Mouse (Mus musculus) liver, embryonic 16.5 days (tissue): ENCODE results near the gene Muc4. TPM values are rescaled to one million over a fixed set of nuclear protein-coding genes. Genes with fewer than 3 reads are reported as not detected.

Source experiments
- ATAC-seq: fragments of 200-750 bp; cut with Nextera tagmentation; 2 replicates; pipeline ENCODE4 v1.8.0; 2017; ENCODE audit warnings: low read depth, mild to moderate bottlenecking, moderate number of reproducible peaks, moderate library complexity
- H3K27ac ChIP-seq: fragments of 300-500 bp; sonication (generic); 2 replicates; pipeline ENCODE4 v1.5.1; 2014; ENCODE audit warnings: mild to moderate bottlenecking, low read length
- H3K27me3 ChIP-seq: fragments of 300-500 bp; sonication (generic); 2 replicates; pipeline ENCODE4 v1.6.1; 2014; ENCODE audit warnings: low read depth, low read length, mixed read lengths; ENCODE audit not compliant: control insufficient read depth, insufficient read depth
- H3K36me3 ChIP-seq: fragments of 300-500 bp; sonication (generic); 2 replicates; pipeline ENCODE4 v1.6.1; 2014; ENCODE audit warnings: mild to moderate bottlenecking; ENCODE audit not compliant: control insufficient read depth, insufficient read depth
- H3K4me1 ChIP-seq: fragments of 300-500 bp; sonication (generic); 2 replicates; pipeline ENCODE4 v1.6.1; 2014; ENCODE audit warnings: low read depth, low read length, mixed read lengths; ENCODE audit not compliant: control insufficient read depth
- H3K4me2 ChIP-seq: fragments of 300-500 bp; sonication (generic); 2 replicates; pipeline ENCODE4 v1.6.1; 2014; ENCODE audit warnings: low read depth, low read length, mixed read lengths
- H3K4me3 ChIP-seq: fragments of 300-500 bp; sonication (generic); 2 replicates; pipeline ENCODE4 v1.5.1; 2014; ENCODE audit warnings: low read depth, mild to moderate bottlenecking, low read length
- H3K9ac ChIP-seq: fragments of 300-500 bp; sonication (generic); 2 replicates; pipeline ENCODE4 v1.6.1; 2014; ENCODE audit warnings: low read depth, low read length
- H3K9me3 ChIP-seq: fragments of 300-500 bp; sonication (generic); replicated peaks from 2 replicates; pipeline ENCODE4 v1.6.1; 2016; ENCODE audit warnings: low read length; ENCODE audit not compliant: control insufficient read depth
- whole genome bisulfite sequencing: fragments of 180-500 bp; shearing (Covaris S2); extraction: QIAGEN DNeasy Blood & Tissue Kit; methylation state at CpG from one replicate; pipeline ENCODE4 v1.1.7; 2014; ENCODE audit not compliant: insufficient replicate concordance; 5-methylcytosine and 5-hydroxymethylcytosine counted together
- polyA plus RNA-seq: library from polyadenylated mRNA; unstranded; fragments of >200 nt; fragmentation: Nextera tagmentation; extraction: Ambion mirVana; gene quantifications from 2 replicates; pipeline ENCODE4 v1.2.1, GENCODE M21; 2015

The Muc4 gene
- polyA plus RNA-seq, 1 experiment from 2014 or later = 0.70 TPM

DNA sequence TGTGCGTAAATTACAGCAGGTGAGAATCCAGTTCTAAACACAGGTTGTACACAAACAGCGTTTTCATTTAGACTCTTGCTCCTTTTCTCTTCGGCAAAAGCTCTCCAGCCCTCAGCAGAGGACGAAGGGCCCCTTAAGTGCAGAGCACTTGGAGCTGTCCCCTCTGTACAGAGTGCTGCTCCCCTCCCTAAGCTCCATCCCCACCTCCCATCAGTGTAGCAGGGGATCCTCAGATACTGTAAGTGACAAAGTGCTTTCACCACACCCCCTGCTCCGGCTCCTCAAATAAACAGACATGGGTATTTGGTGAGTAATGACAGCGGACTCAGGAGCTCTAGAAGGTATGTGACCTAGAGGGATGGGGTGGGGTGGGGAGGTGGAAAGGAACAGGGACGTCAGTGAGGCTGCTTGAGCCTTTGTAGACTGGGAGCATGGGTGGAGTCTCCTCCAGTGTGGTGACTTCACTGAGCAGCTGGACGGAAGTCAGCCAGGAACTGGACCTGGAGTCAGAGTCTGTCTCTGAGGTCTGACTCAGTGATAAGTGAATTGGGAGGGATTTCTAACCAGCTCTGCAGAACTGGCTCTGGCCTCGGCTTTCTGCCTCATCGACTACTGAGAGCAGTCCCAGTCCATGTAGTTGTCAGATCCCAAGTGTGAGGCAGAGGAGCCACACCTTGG, 86.2 kb downstream of the Muc4 start:
- Histone ChIP-seq H3K27me3 (no peaks in the 10 kb centered on the region), H3K9me3 (no peaks in the 10 kb centered on the region), H3K27ac (no peak overlapping the region), H3K9ac (no peak overlapping the region), H3K4me2 (no peak overlapping the region), H3K4me1 (no peaks in the 10 kb centered on the region), H3K4me3 (no peak overlapping the region), H3K36me3 (no peaks in the 10 kb centered on the region)
- no peak for ATAC-seq
- 56% methylated on average over 10 of the region's 10 CpGs for WGBS

DNA sequence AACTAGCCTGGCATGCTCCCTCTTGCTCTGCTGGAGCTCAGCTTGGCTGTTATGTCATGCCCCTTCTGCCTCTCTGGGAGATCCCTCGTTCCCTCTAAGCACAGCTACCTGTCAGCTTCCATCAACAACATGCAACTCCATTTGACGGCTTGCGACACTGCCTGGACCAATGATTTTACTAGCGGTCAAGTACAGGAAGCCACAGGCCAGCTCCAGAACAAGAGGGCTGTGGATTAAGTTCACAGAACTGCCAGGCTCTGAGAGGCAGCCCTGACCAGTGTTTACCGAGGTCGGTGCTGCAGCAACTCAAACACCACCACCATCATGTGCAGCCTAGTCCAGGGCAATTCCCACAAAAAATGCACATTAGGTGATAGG, 86.8 kb downstream of the Muc4 start:
- Histone ChIP-seq H3K4me2 (no peak overlapping the region), H3K27ac (no peak overlapping the region), H3K9me3 (no peaks in the 10 kb centered on the region), H3K9ac (no peak overlapping the region), H3K27me3 (no peaks in the 10 kb centered on the region), H3K4me1 (no peaks in the 10 kb centered on the region), H3K36me3 (no peaks in the 10 kb centered on the region), H3K4me3 (no peak overlapping the region)
- WGBS = 37% methylated on average over 6 of the region's 6 CpGs
- no peak for ATAC-seq

DNA sequence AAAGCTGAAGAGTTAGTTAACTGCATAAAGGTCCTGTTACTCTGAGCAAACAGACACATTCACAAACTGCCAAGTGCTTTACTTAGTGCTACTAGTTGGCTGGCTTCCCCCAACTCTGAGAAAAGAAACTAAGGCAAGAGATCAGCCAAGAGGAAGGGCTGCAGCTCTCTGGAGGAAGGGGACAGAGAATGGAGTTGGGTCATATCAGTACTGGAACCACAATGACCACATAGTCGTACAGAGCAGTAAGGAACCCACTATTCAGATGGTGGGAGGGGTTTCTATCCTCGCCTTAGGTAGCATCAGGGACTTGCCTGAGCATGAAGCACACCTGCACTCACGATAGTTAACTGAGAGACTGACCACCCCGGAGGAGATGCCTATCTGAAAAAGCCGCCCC, 87.2 kb downstream of the Muc4 start:
- Histone ChIP-seq H3K9ac (no peak overlapping the region), H3K27ac (no peak overlapping the region), H3K4me3 (no peak overlapping the region), H3K4me2 (no peak overlapping the region), H3K9me3 (no peaks in the 10 kb centered on the region), H3K36me3 (no peaks in the 10 kb centered on the region), H3K27me3 (no peaks in the 10 kb centered on the region), H3K4me1 (no peaks in the 10 kb centered on the region)
- 62% methylated on average over 5 of the region's 5 CpGs for WGBS
- no peak for ATAC-seq

DNA sequence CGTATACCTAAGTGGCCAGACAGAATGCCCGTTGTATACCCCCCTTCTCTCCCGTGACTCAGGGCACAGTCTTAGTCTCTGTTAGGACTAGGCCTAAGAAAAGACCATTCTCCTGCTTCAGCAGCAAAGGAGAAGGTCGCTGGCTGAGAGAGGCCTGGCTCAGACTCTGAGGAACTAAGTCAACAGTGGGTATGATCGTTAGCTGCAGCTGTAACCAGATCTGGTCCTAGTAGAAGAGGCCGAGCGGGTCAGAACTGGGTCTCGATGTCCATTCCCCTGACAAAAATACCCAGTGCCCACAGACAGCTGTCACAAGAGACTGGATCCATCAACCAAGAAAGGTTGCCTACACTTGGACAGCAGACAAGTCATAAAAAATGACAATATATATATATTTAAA, 87.8 kb downstream of the Muc4 start:
- 77% methylated on average over 8 of the region's 8 CpGs for WGBS
- H3K36me3 ChIP-seq = no peaks in the 10 kb centered on the region
- no peaks in the 10 kb centered on the region for H3K4me1 ChIP-seq
- no peak overlapping the region for H3K4me2 ChIP-seq
- H3K27me3 ChIP-seq = no peaks in the 10 kb centered on the region
- no peak overlapping the region for H3K9ac ChIP-seq
- no peak overlapping the region for H3K27ac ChIP-seq
- no peak overlapping the region for H3K4me3 ChIP-seq
- no peaks in the 10 kb centered on the region for H3K9me3 ChIP-seq
- ATAC-seq = no peak

- Histone ChIP-seq H3K4me2 (no peak overlapping the region), H3K36me3 (no peaks in the 10 kb centered on the region), H3K27me3 (no peaks in the 10 kb centered on the region), H3K9ac (no peak overlapping the region), H3K4me1 (no peaks in the 10 kb centered on the region), H3K27ac (no peak overlapping the region), H3K4me3 (no peak overlapping the region), H3K9me3 (no peaks in the 10 kb centered on the region)
- WGBS = 87% methylated on average over 13 of the region's 13 CpGs
- ATAC-seq = no peak
Observed at GRCm38 (mm10) chr16:32824061-32824460, 88.4 kb downstream of the Muc4 start.

DNA sequence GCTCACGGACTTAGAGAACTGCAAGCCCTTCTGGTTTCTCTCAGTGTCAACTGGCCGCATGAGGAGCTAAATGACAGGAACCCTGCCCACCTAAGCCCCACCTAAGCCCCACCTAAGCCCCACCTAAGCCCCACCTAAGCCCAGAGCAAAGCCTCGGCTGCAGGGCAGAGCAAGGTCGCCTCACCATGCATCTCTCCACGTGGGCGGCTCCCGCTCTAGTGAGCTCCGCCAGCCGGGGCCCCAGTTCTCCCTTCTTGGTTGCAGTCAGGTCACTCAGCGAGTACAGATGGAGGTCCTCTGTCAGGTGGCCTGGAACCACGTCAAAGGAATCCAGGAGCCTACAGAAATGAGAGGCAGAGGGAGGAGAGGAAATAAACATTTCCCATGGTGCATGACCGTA, 89.7 kb downstream of the Muc4 start:
- no peaks in the 10 kb centered on the region for H3K36me3 ChIP-seq

GRCm38 (mm10) chr16:32826521-32826920, 90.8 kb downstream of the Muc4 start:
- ATAC-seq = no peak

More for the DNA sequence above, 89.7 kb downstream of the Muc4 start:
- Histone ChIP-seq H3K27ac (no peak overlapping the region), H3K9ac (no peak overlapping the region), H3K9me3 (no peaks in the 10 kb centered on the region), H3K27me3 (no peaks in the 10 kb centered on the region), H3K4me1 (no peaks in the 10 kb centered on the region), H3K4me3 (no peak overlapping the region), H3K4me2 (no peak overlapping the region)
- no peak for ATAC-seq
- WGBS = 70% methylated on average over 12 of the region's 12 CpGs

GRCm38 (mm10) chr16:32829104-32829503, 93.4 kb downstream of the Muc4 start:
- no peak for ATAC-seq
- H3K4me3 ChIP-seq = no peak overlapping the region
- H3K4me2 ChIP-seq = no peak overlapping the region
- no peak overlapping the region for H3K27ac ChIP-seq
- 79% methylated on average over 11 of the region's 11 CpGs for WGBS
- H3K27me3 ChIP-seq = no peaks in the 10 kb centered on the region
- H3K4me1 ChIP-seq = no peaks in the 10 kb centered on the region
- H3K36me3 ChIP-seq = no peaks in the 10 kb centered on the region
- H3K9me3 ChIP-seq = no peaks in the 10 kb centered on the region
- H3K9ac ChIP-seq = no peak overlapping the region

More at GRCm38 (mm10) chr16:32826521-32826920, 90.8 kb downstream of the Muc4 start:
- no peaks in the 10 kb centered on the region for H3K36me3 ChIP-seq
- no peak overlapping the region for H3K27ac ChIP-seq
- no peaks in the 10 kb centered on the region for H3K27me3 ChIP-seq
- H3K9me3 ChIP-seq = no peaks in the 10 kb centered on the region
- H3K4me1 ChIP-seq = no peaks in the 10 kb centered on the region
- 90% methylated on average over 11 of the region's 11 CpGs for WGBS
- H3K4me2 ChIP-seq = no peak overlapping the region
- H3K9ac ChIP-seq = no peak overlapping the region
- no peak overlapping the region for H3K4me3 ChIP-seq

GRCm38 (mm10) chr16:32831501-32831900, 95.8 kb downstream of the Muc4 start:
- ATAC-seq = no peak
- no peak overlapping the region for H3K27ac ChIP-seq
- WGBS = 74% methylated on average over 4 of the region's 4 CpGs

More at GRCm38 (mm10) chr16:32831501-32831900, 95.8 kb downstream of the Muc4 start:
- H3K9ac ChIP-seq = no peak overlapping the region
- no peaks in the 10 kb centered on the region for H3K4me1 ChIP-seq
- no peak overlapping the region for H3K4me2 ChIP-seq
- no peaks in the 10 kb centered on the region for H3K27me3 ChIP-seq
- no peaks in the 10 kb centered on the region for H3K9me3 ChIP-seq
- no peak overlapping the region for H3K4me3 ChIP-seq
- no peaks in the 10 kb centered on the region for H3K36me3 ChIP-seq
